Mouse (Mus musculus): Measurements from ENCODE around the gene Malrd1.

DNA sequence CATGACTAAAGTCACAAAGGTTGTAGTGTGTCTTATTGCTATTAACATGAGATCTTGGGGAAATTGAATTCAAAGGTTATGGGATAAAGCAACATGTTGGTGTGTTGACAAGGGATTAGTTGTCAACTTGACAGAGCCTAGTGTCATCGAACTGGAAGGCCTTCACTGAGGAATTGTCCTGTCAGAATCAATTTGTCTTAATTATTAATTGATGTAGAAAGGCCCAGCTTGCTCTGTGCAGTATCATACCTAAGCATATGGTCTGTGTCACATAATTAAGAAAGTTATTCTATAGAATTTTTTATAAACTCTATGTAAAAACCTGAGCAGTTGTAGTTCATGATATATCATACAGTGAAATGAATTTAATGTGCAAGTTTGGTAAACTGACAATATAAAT lies 289.4 kb downstream of the Malrd1 start:
- no peak for TF ChIP-seq CTCF (IDR thresholded peaks at IDR 0.05; ENCODE audit: low read depth, low read length)
- TF ChIP-seq GATA1 (IDR thresholded peaks at IDR 0.05; ENCODE audit: borderline replicate concordance, low read length): no peak
- no peak for TF ChIP-seq TAL1 (conservative IDR thresholded peaks at IDR 0.05; ENCODE audit: low read depth, low read length)
- no peak for TF ChIP-seq POLR2AphosphoS5 (IDR thresholded peaks at IDR 0.05; ENCODE audit: insufficient replicate concordance, low read depth, low read length)
- TF ChIP-seq GATA2 (IDR thresholded peaks at IDR 0.05; ENCODE audit: borderline replicate concordance, low read depth, low read length): no peak

Data from G1E (cell line).